Mouse (Mus musculus) retina, adult 2 months (tissue): ENCODE measurements around the gene Mgat4d.
"Not testable (repeated sequence)": the region's sequence is repeated elsewhere in the genome, so short reads cannot be mapped to it uniquely, and the experiment has no call there.

Experiments
- DNase-seq: peaks from one replicate; pipeline ENCODE4 v3.0.0-alpha.2; 2012; ENCODE audit warnings: low read depth, low spot score

Mgat4d gene

DNA sequence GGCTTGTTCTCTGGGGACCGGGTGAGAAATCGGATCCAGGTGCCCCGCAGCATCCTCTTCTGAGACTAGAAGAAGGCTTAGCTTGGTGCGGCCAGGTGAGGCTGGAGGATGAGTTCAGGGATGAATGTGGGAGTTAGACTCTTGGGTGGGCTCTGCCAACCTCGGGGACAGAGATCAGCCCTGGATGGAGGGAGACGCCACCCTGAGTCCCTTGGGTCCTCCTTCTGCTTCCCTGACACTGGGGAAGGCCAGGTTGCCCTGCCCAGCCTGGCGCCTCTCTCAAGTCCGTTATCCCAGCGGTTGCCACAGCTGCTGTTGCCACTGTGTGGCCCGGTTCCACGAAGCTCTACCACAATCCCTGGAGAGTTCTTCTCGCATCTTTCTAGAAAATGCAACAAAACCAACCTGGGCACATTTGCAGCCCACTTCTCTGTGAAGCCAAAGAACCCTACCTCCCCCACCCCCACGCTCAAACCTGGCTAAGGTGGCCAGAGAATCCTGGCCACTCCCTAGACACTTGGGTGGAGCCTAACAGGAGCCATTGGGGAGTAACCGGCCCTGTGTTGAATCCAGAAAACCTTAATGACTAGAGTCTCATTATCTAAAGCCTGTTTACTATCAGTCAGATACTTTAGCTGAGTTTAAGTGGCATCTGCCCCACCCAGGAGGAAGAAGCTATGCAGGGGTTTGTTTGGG lies 41.9 kb downstream of the Mgat4d start:
- no peak for DNase-seq

- DNase-seq, result no peak
Measured at GRCm38 (mm10) chr8:83392521-83392920, 44.2 kb downstream of the Mgat4d start.

- DNase-seq, result no peak
Measured at GRCm38 (mm10) chr8:83394325-83394724, 46.1 kb downstream of the Mgat4d start.

DNA sequence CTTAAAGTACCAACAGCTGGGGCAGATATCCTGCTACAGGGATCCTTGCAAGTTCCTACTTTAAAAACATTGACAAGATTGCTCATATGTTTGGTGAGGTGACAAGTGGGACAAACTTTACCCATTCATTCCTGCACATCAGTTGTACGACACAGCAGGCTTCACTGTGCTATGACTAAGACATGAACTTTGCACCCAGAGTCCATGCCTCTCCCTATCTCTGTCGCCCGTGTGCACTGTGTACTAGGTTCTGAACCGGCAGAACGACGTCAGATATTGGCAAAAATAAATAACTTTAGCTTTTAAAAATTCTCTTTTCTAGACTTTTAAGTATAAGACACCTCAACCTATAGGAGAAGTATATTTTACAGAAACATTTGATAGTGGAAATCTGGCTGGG lies 48.4 kb downstream of the Mgat4d start:
- no peak for DNase-seq

- DNase-seq, result no peak
Measured at GRCm38 (mm10) chr8:83397726-83398125, 49.5 kb downstream of the Mgat4d start.

GRCm38 (mm10) chr8:83405548-83405947 lies 57.3 kb downstream of the Mgat4d start:
- DNase-seq, result no peak

- no peak for DNase-seq
Measured at GRCm38 (mm10) chr8:83406836-83407235, 58.6 kb downstream of the Mgat4d start.

DNA sequence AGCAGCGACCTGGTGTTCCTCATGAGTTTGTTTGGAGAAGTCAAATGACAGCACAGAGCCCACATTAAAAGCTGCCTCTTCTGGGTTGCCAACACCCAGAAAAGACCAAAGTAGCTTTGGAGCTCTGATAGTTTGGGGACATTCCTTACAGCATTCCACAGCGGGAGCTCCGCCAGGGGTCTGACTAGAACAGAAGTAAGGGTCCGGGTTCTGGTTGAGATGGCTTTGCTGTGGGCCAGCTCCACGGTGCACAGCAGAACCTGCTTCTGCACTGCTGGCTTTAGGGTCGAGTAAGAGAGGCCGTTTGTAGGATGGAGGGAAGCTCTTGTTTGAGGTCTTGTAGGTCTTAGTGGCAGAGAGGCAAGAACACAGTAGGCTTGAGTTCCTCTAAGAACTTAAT lies 60.2 kb downstream of the Mgat4d start:
- no peak for DNase-seq

DNA sequence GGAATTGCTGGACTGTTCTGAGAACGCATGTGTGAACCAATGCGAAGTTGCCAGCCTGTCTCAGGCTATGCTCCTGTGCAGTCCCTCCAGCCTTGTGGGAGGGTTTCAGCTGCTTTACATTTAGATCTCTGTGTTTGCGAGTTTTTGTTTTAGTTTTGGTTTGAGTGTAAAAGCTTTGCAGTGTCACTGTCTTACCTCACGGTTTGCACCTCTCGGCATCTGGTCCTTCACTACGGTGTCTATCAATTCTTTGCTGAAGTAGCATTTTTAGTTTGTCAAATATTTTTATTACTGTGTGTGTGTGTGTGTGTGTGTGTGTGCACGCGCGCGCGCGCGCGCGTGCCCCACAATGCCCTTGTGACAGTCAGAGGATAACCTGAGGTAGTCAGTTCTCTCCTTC lies 68.6 kb downstream of the Mgat4d start:
- no peak for DNase-seq

DNA sequence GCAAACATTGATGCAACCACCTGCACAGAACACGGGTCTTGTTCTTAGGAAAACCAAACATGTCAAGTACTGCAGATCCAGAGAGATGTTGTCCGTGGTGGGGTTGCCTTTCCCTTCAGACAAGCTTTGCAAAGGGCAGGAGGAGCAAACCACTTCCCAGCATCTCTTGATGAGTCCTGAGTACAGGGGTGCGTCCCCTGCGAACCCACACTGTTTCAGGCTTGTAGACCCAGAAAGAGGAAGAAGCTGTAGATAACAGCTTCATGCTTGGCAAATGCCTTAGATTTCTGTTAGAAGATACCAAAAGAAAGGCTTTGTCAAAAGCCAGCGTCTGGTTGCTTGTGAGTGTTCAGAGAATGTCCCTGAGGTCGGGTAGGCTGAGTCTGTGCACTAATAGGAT lies 69.7 kb downstream of the Mgat4d start:
- DNase-seq, result no peak

DNA sequence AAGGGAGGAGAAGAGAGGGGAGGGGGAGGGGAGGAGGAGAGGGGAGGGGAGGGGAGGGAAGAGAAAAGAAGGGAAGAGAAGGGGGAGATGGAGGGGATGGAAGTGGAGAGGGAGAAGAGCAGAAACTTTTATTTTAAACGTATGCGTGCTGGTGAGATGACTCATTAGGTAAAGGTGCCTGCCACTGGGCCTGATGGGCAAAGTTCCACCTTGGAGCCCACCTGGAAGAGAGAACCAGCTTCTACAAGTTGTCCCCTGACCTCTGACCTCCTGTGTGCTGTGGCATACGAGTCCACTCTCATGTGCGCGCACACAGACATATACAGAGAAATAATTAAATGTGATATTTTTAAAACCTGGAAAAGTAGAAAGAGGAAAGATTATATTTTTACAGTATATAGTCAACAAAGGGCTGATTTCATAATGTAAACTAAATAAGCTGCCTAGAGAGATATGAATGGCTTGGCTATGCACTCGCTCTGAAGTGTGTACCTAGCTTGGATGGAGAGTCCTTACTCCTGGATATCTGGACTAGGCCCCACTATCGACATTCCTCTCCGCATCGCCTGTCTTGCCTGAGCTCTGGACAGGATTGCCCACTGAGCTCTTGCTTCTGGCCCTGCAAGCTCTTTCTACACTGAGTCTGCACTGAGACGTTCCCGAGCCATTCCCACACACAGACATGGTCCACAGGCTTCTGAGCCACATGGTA lies 70.7 kb downstream of the Mgat4d start:
- no peak for DNase-seq

DNA sequence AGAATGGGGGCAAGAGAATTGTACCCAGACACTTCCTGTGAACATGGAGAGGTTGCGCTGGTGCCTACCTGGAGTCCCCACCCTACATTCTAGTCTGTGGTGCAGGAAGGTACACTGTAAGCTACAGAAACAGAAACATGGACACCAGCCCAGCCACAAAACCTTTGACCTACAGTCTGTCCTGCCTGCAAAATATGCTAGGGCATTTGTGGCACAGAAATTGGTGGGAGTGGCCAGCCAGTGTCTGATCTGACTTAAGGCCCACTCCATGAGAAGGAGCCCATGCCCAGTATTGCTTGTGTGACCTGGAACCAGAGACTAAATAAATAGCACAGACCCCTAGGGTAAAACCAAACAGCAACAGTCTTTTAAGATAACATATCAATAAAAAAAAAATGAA lies 73.1 kb downstream of the Mgat4d start:
- DNase-seq, result no peak

GRCm38 (mm10) chr8:83423032-83423825 lies 75.0 kb downstream of the Mgat4d start:
- no peak for DNase-seq

DNA sequence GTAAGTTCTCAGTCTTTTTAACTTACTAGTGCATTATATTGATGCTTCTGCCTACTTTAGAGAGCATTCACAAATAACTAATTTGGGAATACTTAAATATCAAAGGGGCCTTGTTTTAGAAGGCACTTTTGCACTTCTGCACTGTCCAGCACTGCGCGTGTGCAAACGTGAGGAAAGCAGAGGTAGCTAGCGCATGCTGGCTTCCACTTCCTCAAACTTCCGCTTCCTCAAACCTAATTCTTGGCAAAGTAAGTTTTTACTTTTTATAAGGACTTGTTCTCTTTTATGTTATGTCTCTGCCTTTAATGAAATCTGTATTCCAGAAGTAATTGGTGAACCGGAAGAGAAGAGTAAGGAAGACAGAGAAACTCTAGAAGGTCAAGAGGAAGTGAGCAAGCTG lies 76.9 kb downstream of the Mgat4d start:
- no peak for DNase-seq

- no peak for DNase-seq
Measured at GRCm38 (mm10) chr8:83426104-83426759, 78.0 kb downstream of the Mgat4d start.

DNA sequence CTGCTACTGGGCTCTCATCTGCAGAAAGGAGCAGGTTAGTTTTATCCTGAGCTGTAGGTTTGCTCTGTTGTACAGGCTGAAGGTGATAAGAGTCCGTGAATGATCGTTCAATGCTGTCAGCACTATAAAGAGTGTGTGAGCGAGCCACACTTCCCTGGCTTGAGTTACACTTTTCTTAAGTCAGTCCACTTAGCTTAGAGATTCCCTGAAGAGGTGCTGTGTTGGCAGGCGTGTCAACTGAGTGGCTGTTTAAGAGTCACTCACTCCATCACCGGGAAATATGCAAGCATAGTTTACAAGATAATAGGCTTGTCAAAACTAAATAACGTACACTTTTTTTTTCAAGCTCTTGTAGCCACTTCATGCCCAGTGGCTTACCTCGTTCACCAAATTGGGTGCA lies 78.7 kb downstream of the Mgat4d start:
- no peak for DNase-seq

- DNase-seq, result not testable (repeated sequence)
Measured at GRCm38 (mm10) chr8:83428621-83429020, 80.3 kb downstream of the Mgat4d start.

DNA sequence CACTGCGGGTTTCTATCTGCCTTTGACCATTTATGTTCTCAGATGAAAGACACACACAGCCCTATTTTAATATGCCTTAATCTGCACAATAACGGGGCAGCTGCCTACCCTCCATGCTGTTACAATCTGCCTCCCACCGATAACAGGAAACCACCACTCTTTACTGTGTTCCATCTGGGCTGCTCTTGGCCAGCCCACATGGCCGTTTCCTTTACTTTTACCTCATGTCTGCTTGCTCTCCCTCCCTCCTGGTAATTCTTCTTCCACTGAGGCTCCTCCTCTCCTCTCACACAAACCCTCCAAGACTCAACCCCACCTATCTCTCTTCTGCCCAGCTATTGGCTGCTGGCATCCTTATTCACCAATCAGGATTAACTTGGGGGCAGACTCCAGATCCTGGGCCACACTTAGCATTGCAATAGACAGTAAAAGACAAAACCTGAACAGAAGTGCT lies 80.8 kb downstream of the Mgat4d start:
- no peak for DNase-seq
